Mouse (Mus musculus) MEL (cell line): ENCODE data around the gene Bsn. TPM values are rescaled to one million over a fixed set of nuclear protein-coding genes. Genes with fewer than 3 reads are reported as not detected.

ENCODE experiments used
- DNase-seq: peaks from one replicate; pipeline ENCODE4 v3.0.0; 2011; ENCODE audit warnings: low read depth, low spot score
- H3K27ac ChIP-seq: 2 replicates; pipeline ENCODE4 v1.5.1; 2012; ENCODE audit warnings: low read depth, mild to moderate bottlenecking, control low read depth, low read length, moderate library complexity; ENCODE audit not compliant: control insufficient read depth
- H3K27me3 ChIP-seq, 2 experiments: fragments of 150-350 bp in 1 of 2; sonication (generic) in 1 of 2; 2 replicates each; pipeline ENCODE4 v1.6.1; 2012; ENCODE audit warnings: low read length in 2 of 2, mild to moderate bottlenecking in 2 of 2, improper control_type of control experiment in 1 of 2, moderate library complexity in 1 of 2; ENCODE audit not compliant: insufficient read depth in 2 of 2, control insufficient read depth in 1 of 2
- H3K36me3 ChIP-seq, 2 experiments: 2 replicates each; pipeline ENCODE4 v1.6.1; 2012 to 2014; ENCODE audit warnings: low read length in 2 of 2, improper control_type of control experiment in 1 of 2, inconsistent platforms in 1 of 2, mild to moderate bottlenecking in 1 of 2; ENCODE audit not compliant: insufficient read depth in 2 of 2, control insufficient read depth in 1 of 2
- H3K4me1 ChIP-seq, 2 experiments: fragments of 150-350 bp in 1 of 2; sonication (generic) in 1 of 2; 2 replicates each; pipeline ENCODE4 v1.6.1; 2012; ENCODE audit warnings: low read length in 2 of 2, improper control_type of control experiment in 1 of 2, mild to moderate bottlenecking in 1 of 2; ENCODE audit not compliant: insufficient read depth in 2 of 2, control insufficient read depth in 1 of 2
- H3K4me3 ChIP-seq, 2 experiments: fragments of 150-350 bp in 1 of 2; sonication (generic) in 1 of 2; 2 replicates each; pipeline ENCODE4 v1.5.1; 2012; ENCODE audit warnings: low read depth in 2 of 2, low read length in 2 of 2, mild to moderate bottlenecking in 2 of 2, moderate library complexity in 2 of 2, control low read depth in 1 of 2, improper control_type of control experiment in 1 of 2; ENCODE audit not compliant: control insufficient read depth in 1 of 2, insufficient read depth in 1 of 2
- H3K79me2 ChIP-seq: 2 replicates; pipeline ENCODE4 v1.6.1; 2012; ENCODE audit warnings: mild to moderate bottlenecking, low read length, moderate library complexity; ENCODE audit not compliant: control insufficient read depth, poor library complexity, insufficient read depth
- H3K9ac ChIP-seq: 2 replicates; pipeline ENCODE4 v1.6.1; 2012; ENCODE audit warnings: low read depth, mild to moderate bottlenecking, control low read depth, low read length, moderate library complexity; ENCODE audit not compliant: control insufficient read depth, poor library complexity, severe bottlenecking
- H3K9me3 ChIP-seq: fragments of 150-350 bp; sonication (generic); replicated peaks from 2 replicates; pipeline ENCODE4 v1.6.1; 2012; ENCODE audit warnings: mild to moderate bottlenecking, low read length, improper control_type of control experiment, moderate library complexity; ENCODE audit not compliant: insufficient read depth
- BHLHE40 ChIP-seq: IDR thresholded peaks from 2 replicates; pipeline ENCODE4 v1.6.1; 2012; ENCODE audit warnings: low read depth, mild to moderate bottlenecking, inconsistent platforms, low read length, improper control_type of control experiment, borderline replicate concordance
- CHD1 ChIP-seq: IDR thresholded peaks from 2 replicates; pipeline ENCODE4 v1.6.1; 2012; ENCODE audit warnings: low read depth, mild to moderate bottlenecking, inconsistent platforms, low read length, improper control_type of control experiment
- CTCF ChIP-seq, 3 experiments: IDR thresholded peaks in 2 of 3; conservative IDR thresholded peaks in 1 of 3; 2 replicates each; pipeline ENCODE4 v1.5.1; 2011 to 2012; ENCODE audit warnings: low read length in 3 of 3, low read depth in 2 of 3, mild to moderate bottlenecking in 2 of 3, improper control_type of control experiment in 1 of 3, inconsistent platforms in 1 of 3, mixed read lengths in 1 of 3, moderate library complexity in 1 of 3; ENCODE audit not compliant: control insufficient read depth in 1 of 3, insufficient read depth in 1 of 3, poor library complexity in 1 of 3, severe bottlenecking in 1 of 3
- E2F4 ChIP-seq: IDR thresholded peaks from 2 replicates; pipeline ENCODE4 v1.6.1; 2011; ENCODE audit warnings: low read depth, low read length, improper control_type of control experiment, borderline replicate concordance
- EP300 ChIP-seq, 2 experiments: IDR thresholded peaks; 2 replicates each; pipeline ENCODE4 v1.6.1; 2011; ENCODE audit warnings: improper control_type of control experiment in 2 of 2, low read length in 2 of 2, low read depth in 1 of 2, mild to moderate bottlenecking in 1 of 2
- GATA1 ChIP-seq: IDR thresholded peaks from 2 replicates; pipeline ENCODE4 v1.6.1; 2011; ENCODE audit warnings: low read depth, low read length, improper control_type of control experiment
- HCFC1 ChIP-seq: IDR thresholded peaks from 2 replicates; pipeline ENCODE4 v1.6.1; 2012; ENCODE audit warnings: low read depth, mild to moderate bottlenecking, inconsistent platforms, low read length, improper control_type of control experiment, moderate library complexity
- KAT2A ChIP-seq: conservative IDR thresholded peaks from 2 replicates; pipeline ENCODE4 v1.6.1; 2012; ENCODE audit warnings: low read depth, low read length, improper control_type of control experiment, inconsistent platforms
- MAFK ChIP-seq: IDR thresholded peaks from 2 replicates; pipeline ENCODE4 v1.6.1; 2011; ENCODE audit warnings: low read depth, mild to moderate bottlenecking, low read length, improper control_type of control experiment, borderline replicate concordance
- MAX ChIP-seq: IDR thresholded peaks from 2 replicates; pipeline ENCODE4 v1.6.1; 2011; ENCODE audit warnings: low read length, improper control_type of control experiment
- MAZ ChIP-seq: IDR thresholded peaks from 2 replicates; pipeline ENCODE4 v1.6.1; 2012; ENCODE audit warnings: low read depth, mild to moderate bottlenecking, inconsistent platforms, low read length, improper control_type of control experiment
- MYB ChIP-seq: IDR thresholded peaks from 2 replicates; pipeline ENCODE4 v1.6.1; 2011; ENCODE audit warnings: mild to moderate bottlenecking, low read depth, low read length, improper control_type of control experiment
- MYC ChIP-seq: IDR thresholded peaks from 2 replicates; pipeline ENCODE4 v1.6.1; 2011; ENCODE audit warnings: low read depth, mild to moderate bottlenecking, low read length, improper control_type of control experiment, moderate library complexity
- NELFE ChIP-seq: IDR thresholded peaks from 2 replicates; pipeline ENCODE4 v1.6.1; 2011; ENCODE audit warnings: low read depth, low read length, improper control_type of control experiment
- NRF1 ChIP-seq: IDR thresholded peaks from 2 replicates; pipeline ENCODE4 v1.6.1; 2014; ENCODE audit warnings: low read depth, mild to moderate bottlenecking, inconsistent platforms, low read length, improper control_type of control experiment, moderate library complexity; ENCODE audit not compliant: poor library complexity, insufficient read depth, severe bottlenecking
- POLR2A ChIP-seq, 2 experiments: IDR thresholded peaks; 2 replicates each; pipeline ENCODE4 v1.6.1; 2011 to 2012; ENCODE audit warnings: low read length in 2 of 2, mild to moderate bottlenecking in 2 of 2, control low read depth in 1 of 2, improper control_type of control experiment in 1 of 2, low read depth in 1 of 2, moderate library complexity in 1 of 2; ENCODE audit not compliant: control insufficient read depth in 1 of 2, insufficient read depth in 1 of 2, poor library complexity in 1 of 2
- RAD21 ChIP-seq: IDR thresholded peaks from 2 replicates; pipeline ENCODE4 v1.6.1; 2011; ENCODE audit warnings: mild to moderate bottlenecking, low read depth, low read length, improper control_type of control experiment
- RCOR1 ChIP-seq: IDR thresholded peaks from 2 replicates; pipeline ENCODE4 v1.6.1; 2012; ENCODE audit warnings: low read depth, mild to moderate bottlenecking, inconsistent platforms, low read length, improper control_type of control experiment
- SIN3A ChIP-seq: IDR thresholded peaks from 2 replicates; pipeline ENCODE4 v1.6.1; 2012; ENCODE audit warnings: low read length, improper control_type of control experiment, inconsistent platforms
- TAL1 ChIP-seq: IDR thresholded peaks from 2 replicates; pipeline ENCODE4 v1.6.1; 2012; ENCODE audit warnings: mild to moderate bottlenecking, inconsistent platforms, low read length, moderate library complexity, mixed read lengths
- TCF12 ChIP-seq: IDR thresholded peaks from 2 replicates; pipeline ENCODE4 v1.6.1; 2014; ENCODE audit warnings: low read depth, mild to moderate bottlenecking, inconsistent platforms, low read length, improper control_type of control experiment, moderate library complexity
- USF2 ChIP-seq, 2 experiments: IDR thresholded peaks; 2 replicates each; pipeline ENCODE4 v1.6.1; 2011 to 2012; ENCODE audit warnings: improper control_type of control experiment in 2 of 2, low read length in 2 of 2, borderline replicate concordance in 1 of 2, inconsistent platforms in 1 of 2, low read depth in 1 of 2, mild to moderate bottlenecking in 1 of 2; ENCODE audit not compliant: insufficient read depth in 1 of 2
- ZKSCAN1 ChIP-seq: IDR thresholded peaks from 2 replicates; pipeline ENCODE4 v1.6.1; 2012; ENCODE audit warnings: low read depth, mild to moderate bottlenecking, inconsistent platforms, low read length, improper control_type of control experiment, moderate library complexity
- ZNF384 ChIP-seq: IDR thresholded peaks from 2 replicates; pipeline ENCODE4 v1.6.1; 2012; ENCODE audit warnings: low read depth, mild to moderate bottlenecking, inconsistent platforms, low read length, improper control_type of control experiment
- polyA plus RNA-seq, 2 experiments: library from polyadenylated mRNA; stranded (reverse) in 1 of 2; unstranded in 1 of 2; fragments of >175 nt in 1 of 2; fragments of >200 nt in 1 of 2; gene quantifications; 2 replicates each; pipeline versions ENCODE4 v1.2.1 to v1.2.4; 2012; ENCODE audit warnings: low replicate concordance in 2 of 2, low read depth in 1 of 2; ENCODE audit not compliant: insufficient read length in 2 of 2, insufficient read depth in 1 of 2, missing spikeins in 1 of 2
- total RNA-seq: library from RNA; depleted of rRNA; stranded (reverse); fragments of 300-350 nt; gene quantifications from 2 replicates; pipeline ENCODE4 v1.2.3, GENCODE M21; 2012

Bsn gene
- total and polyA plus RNA-seq, 3 experiments, result 3.5 to 5.6 TPM; not detected in 1

DNA sequence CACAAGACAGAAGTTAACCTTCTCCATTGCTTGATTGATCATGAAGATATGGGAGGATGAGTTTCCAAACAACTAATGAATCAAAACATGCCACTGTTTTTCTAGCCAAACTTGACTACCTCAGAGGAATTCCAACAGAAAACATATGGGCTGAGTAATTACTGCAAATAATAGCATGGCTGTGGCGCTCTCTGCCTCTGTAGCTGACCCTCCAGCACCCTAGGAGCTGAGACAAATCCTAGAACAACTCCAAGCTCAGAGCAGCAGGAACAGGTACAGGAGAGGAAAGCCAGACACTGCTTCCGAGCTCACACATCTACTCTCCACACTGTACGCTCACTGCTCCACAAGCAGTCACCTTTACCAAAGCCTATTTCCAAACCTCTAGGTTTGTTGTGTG, 48.6 kb upstream of the Bsn start:
- Histone ChIP-seq H3K27ac (no peak overlapping the region), H3K9me3 (no peaks in the 10 kb centered on the region), H3K27me3 (no peaks in the 10 kb centered on the region), H3K4me3 (no peak overlapping the region), H3K4me1 (no peaks in the 10 kb centered on the region), H3K36me3 (no peaks in the 10 kb centered on the region), H3K9ac (no peak overlapping the region), H3K79me2 (no peaks in the 10 kb centered on the region)
- no peak for DNase-seq
- TF ChIP-seq ZKSCAN1, result no peak
- no peak for TF ChIP-seq CHD1
- TF ChIP-seq GATA1, result no peak
- no peak for TF ChIP-seq CTCF (IDR thresholded peaks at IDR 0.05 in 2 of 3, conservative IDR thresholded peaks at IDR 0.05 in 1 of 3; ENCODE audit: control insufficient read depth in 1 of 3, insufficient read depth in 1 of 3, low read depth in 2 of 3, low read length in 3 of 3, poor library complexity in 1 of 3, severe bottlenecking in 1 of 3)
- TF ChIP-seq MYB, result no peak
- no peak for TF ChIP-seq TCF12
- TF ChIP-seq E2F4, result no peak
- TF ChIP-seq ZNF384, result no peak
- TF ChIP-seq MAX, result no peak
- TF ChIP-seq NRF1, result no peak
- TF ChIP-seq MYC, result no peak
- TF ChIP-seq SIN3A, result no peak
- TF ChIP-seq EP300 (IDR thresholded peaks at IDR 0.05; ENCODE audit: low read depth in 1 of 2, low read length in 2 of 2), result no peak
- no peak for TF ChIP-seq KAT2A
- TF ChIP-seq USF2 (IDR thresholded peaks at IDR 0.05; ENCODE audit: borderline replicate concordance in 1 of 2, insufficient read depth in 1 of 2, low read depth in 1 of 2, low read length in 2 of 2), result no peak
- TF ChIP-seq BHLHE40, result no peak
- TF ChIP-seq MAZ, result no peak

DNA sequence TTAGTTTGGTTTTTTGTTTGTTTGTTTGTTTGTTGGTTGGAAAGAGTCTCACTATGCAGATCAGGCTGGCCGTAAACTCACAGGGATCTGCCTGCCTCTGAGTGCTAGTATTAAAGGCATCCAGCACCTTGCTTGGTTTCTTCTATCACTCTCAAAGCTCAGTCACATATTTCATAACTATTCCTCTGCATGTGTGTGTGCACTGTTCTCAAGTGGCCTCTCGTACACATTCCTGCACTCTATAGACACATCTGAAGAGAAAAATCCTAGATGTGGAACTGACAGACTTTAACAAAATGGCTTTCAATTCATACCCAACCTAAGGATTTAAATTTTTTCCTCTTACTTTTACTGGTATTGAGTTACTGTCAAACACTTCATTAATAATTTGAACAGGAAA, 48.2 kb upstream of the Bsn start:
- Histone ChIP-seq H3K79me2 (no peaks in the 10 kb centered on the region), H3K36me3 (no peaks in the 10 kb centered on the region), H3K4me1 (no peaks in the 10 kb centered on the region), H3K9me3 (no peaks in the 10 kb centered on the region), H3K27me3 (no peaks in the 10 kb centered on the region), H3K4me3 (no peak overlapping the region), H3K9ac (no peak overlapping the region), H3K27ac (no peak overlapping the region)
- DNase-seq, result no peak
- TF ChIP-seq NRF1 (no peak), KAT2A (no peak), TAL1 (no peak), RCOR1 (no peak), ZNF384 (no peak), MYC (no peak), HCFC1 (no peak), CHD1 (no peak), RAD21 (no peak), POLR2A (IDR thresholded peaks at IDR 0.05; ENCODE audit: control insufficient read depth in 1 of 2, insufficient read depth in 1 of 2, low read depth in 1 of 2, low read length in 2 of 2, poor library complexity in 1 of 2) (no peak), MAFK (no peak), NELFE (no peak), BHLHE40 (no peak)
